Mouse (Mus musculus) stomach, postnatal 0 days (tissue): ENCODE results near the gene Efcc1. TPM values are rescaled to one million over a fixed set of nuclear protein-coding genes. Genes with fewer than 3 reads are reported as not detected.

Experiments
- ATAC-seq: fragments of 200-750 bp; cut with Nextera tagmentation; 2 replicates; pipeline ENCODE4 v1.8.0; 2017; ENCODE audit not compliant: low FRiP score, low TSS enrichment
- DNase-seq: peaks from one replicate; pipeline ENCODE4 v3.0.0-alpha.2; 2016; ENCODE audit warnings: low spot score
- H3K27ac ChIP-seq: fragments of 300-500 bp; sonication (generic); replicated peaks from 2 replicates; pipeline ENCODE4 v1.5.1; 2014; ENCODE audit warnings: mild to moderate bottlenecking, control low read depth
- H3K27me3 ChIP-seq: fragments of 300-500 bp; sonication (generic); 2 replicates; pipeline ENCODE4 v1.6.1; 2014; ENCODE audit warnings: low read length; ENCODE audit not compliant: control insufficient read depth, insufficient read depth
- H3K36me3 ChIP-seq: fragments of 300-500 bp; sonication (generic); 2 replicates; pipeline ENCODE4 v1.6.1; 2014; ENCODE audit warnings: low read length, mixed read lengths; ENCODE audit not compliant: control insufficient read depth, insufficient read depth
- H3K4me1 ChIP-seq: fragments of 300-500 bp; sonication (generic); replicated peaks from 2 replicates; pipeline ENCODE4 v1.6.1; 2014; ENCODE audit warnings: antibody characterized with exemption; ENCODE audit not compliant: control insufficient read depth, insufficient read depth
- H3K4me2 ChIP-seq: fragments of 300-500 bp; sonication (generic); replicated peaks from 2 replicates; pipeline ENCODE4 v1.6.1; 2014; ENCODE audit warnings: low read depth, mild to moderate bottlenecking, control low read depth, moderate library complexity
- H3K4me3 ChIP-seq: fragments of 300-500 bp; sonication (generic); 2 replicates; pipeline ENCODE4 v1.5.1; 2014; ENCODE audit warnings: low read depth, low read length, control low read depth
- H3K9ac ChIP-seq: fragments of 300-500 bp; sonication (generic); 2 replicates; pipeline ENCODE4 v1.6.1; 2014; ENCODE audit warnings: mild to moderate bottlenecking, low read length, control low read depth, mixed read lengths
- H3K9me3 ChIP-seq: fragments of 300-500 bp; sonication (generic); 2 replicates; pipeline ENCODE4 v1.6.1; 2016; ENCODE audit warnings: low read length; ENCODE audit not compliant: control insufficient read depth
- CTCF ChIP-seq: IDR thresholded peaks from 2 replicates; pipeline ENCODE4 v1.5.1; 2016; ENCODE audit warnings: antibody characterized with exemption, low read depth, mild to moderate bottlenecking, moderate library complexity
- EP300 ChIP-seq: optimal IDR thresholded peaks from 2 replicates; pipeline ENCODE3; 2016; ENCODE audit warnings: antibody characterized with exemption
- WGBS: fragments of 180-500 bp; shearing (Covaris S2); extraction: QIAGEN DNeasy Blood & Tissue Kit; methylation state at CpG from one replicate; pipeline ENCODE4 v1.1.7; 2014; 5-methylcytosine and 5-hydroxymethylcytosine counted together
- polyA plus RNA-seq: library from polyadenylated mRNA; unstranded; fragments of >200 nt; fragmentation: Nextera tagmentation; extraction: Ambion mirVana; gene quantifications from 2 replicates; pipeline ENCODE4 v1.2.1, GENCODE M21; 2015

The Efcc1 gene
- polyA plus RNA-seq, 1 experiment from 2014 or later: 1.4 TPM

DNA sequence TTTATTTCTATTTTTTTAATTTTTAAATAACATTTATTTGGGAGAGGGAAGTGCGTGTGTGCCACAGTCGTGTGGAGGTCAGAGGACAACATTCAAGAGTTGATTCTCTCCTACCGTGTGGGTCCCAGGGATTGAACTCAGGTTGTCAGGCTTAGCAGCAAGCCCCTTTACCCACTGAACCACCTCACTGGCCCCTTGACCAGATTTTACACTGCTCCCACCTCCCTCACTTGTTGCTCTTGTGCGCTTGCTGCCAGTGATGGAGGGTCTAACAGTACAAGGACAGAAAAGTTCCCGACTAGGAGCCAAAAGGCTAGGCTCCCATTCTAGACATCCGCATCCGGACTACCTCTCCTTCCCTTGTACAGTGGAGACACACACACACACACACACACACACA, 74.8 kb downstream of the Efcc1 start:
- no peak overlapping the region for H3K27ac ChIP-seq
- 81% methylated on average over 7 of the region's 7 CpGs for WGBS
- TF ChIP-seq CTCF (no peak), EP300 (no peak)

More for the DNA sequence above, 74.8 kb downstream of the Efcc1 start:
- H3K36me3 ChIP-seq: no peaks in the 10 kb centered on the region
- H3K9ac ChIP-seq: no peak overlapping the region
- H3K27me3 ChIP-seq: no peaks in the 10 kb centered on the region
- H3K4me3 ChIP-seq: no peak overlapping the region
- no peak overlapping the region for H3K4me2 ChIP-seq
- H3K9me3 ChIP-seq: no peaks in the 10 kb centered on the region
- ATAC-seq (no peak), DNase-seq (no peak)
- no peaks in the 10 kb centered on the region for H3K4me1 ChIP-seq

Other genes starting within 250 kb of the Efcc1 start
- 3.6 and 3.7 TPM in 2 replicates for gene Arhgap25, start 197.6 kb upstream of the Efcc1 start, polyA plus RNA-seq
- 0.92 and 1.1 TPM in 2 replicates for gene Prokr1, start 140.1 kb upstream of the Efcc1 start, polyA plus RNA-seq
- 8.4 and 9.8 TPM in 2 replicates for gene Aplf, start 58.7 kb upstream of the Efcc1 start, polyA plus RNA-seq
- gene Gp9, start 47.2 kb downstream of the Efcc1 start, polyA plus RNA-seq: 0.38 and 0.40 TPM in 2 replicates
- 12.6 and 13.4 TPM in 2 replicates for gene Rab43, start 81.3 kb downstream of the Efcc1 start, polyA plus RNA-seq
- gene Gm45140, start 104.9 kb downstream of the Efcc1 start, polyA plus RNA-seq: 1.3 and 1.9 TPM in 2 replicates
- gene Isy1, start 107.9 kb downstream of the Efcc1 start, polyA plus RNA-seq: 24.6 and 27.5 TPM in 2 replicates
- gene Cnbp, start 120.2 kb downstream of the Efcc1 start, polyA plus RNA-seq: 740 and 754 TPM in 2 replicates
- gene Copg1, start 156.9 kb downstream of the Efcc1 start, polyA plus RNA-seq: 72.5 and 75.6 TPM in 2 replicates
- gene Hmces, start 183.1 kb downstream of the Efcc1 start, polyA plus RNA-seq: 21.3 and 21.4 TPM in 2 replicates